Mouse (Mus musculus): ENCODE data around the gene Appl2.

Appl2 gene

GRCm38 (mm10) chr10:83631775-83632174, 16.8 kb downstream of the Appl2 start:
- DNase-seq (ENCODE audit: low read depth, low spot score) = no peak

GRCm38 (mm10) chr10:83630899-83631298, 17.6 kb downstream of the Appl2 start:
- no peak for DNase-seq (ENCODE audit: low read depth, low spot score)

GRCm38 (mm10) chr10:83629878-83630277, 18.7 kb downstream of the Appl2 start:
- no peak for DNase-seq (ENCODE audit: low read depth, low spot score)

DNA sequence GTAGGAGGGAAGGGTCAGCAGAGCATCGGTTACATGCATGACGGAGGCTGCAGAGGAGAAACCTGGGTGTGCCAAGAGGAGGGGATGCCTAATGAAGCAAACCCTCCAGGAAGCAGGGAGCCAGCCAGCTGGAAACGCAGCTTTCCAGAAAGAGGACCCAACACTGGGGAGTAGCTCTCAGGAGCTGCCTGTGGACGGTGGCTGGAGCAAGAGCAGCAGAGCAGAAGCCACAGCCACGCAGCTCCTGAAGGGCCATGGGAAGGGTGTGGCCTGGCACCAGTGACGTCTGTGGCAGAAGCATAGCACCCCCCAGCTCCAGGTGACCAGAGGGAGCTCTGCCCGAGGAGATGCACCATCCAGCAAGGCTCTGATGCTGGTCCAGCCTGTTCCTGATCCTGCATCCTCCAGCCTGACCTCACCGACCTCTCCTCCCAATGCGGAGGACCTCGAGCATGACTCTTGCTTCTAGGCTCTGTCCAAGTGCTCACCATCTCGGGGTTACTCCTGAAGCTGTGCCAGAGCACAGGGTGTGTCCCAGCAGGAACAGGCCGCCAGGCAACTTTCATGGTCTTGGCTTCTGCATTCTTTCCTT, 19.3 kb downstream of the Appl2 start:
- DNase-seq (ENCODE audit: low read depth, low spot score) = no peak

DNA sequence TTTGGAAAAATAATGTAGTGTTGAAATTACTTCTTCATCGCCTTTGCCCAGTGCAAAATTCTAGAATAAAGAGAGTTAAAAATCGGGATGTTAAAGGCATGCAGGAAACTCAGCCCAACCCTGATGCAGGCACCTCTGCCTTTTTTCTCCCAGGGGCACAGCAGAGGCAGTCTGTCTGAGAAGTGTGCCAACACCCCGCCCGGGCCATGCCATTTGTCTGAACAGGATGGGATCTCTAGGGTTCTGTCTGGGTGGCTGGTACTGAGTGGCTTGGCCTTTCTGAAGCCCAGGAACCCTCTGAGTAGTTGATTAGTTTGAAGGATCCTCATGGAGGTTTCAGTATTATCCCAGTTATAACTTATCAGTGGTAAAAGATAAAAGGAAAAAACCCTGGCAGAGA, 20.3 kb downstream of the Appl2 start:
- no peak for DNase-seq (ENCODE audit: low read depth, low spot score)

DNA sequence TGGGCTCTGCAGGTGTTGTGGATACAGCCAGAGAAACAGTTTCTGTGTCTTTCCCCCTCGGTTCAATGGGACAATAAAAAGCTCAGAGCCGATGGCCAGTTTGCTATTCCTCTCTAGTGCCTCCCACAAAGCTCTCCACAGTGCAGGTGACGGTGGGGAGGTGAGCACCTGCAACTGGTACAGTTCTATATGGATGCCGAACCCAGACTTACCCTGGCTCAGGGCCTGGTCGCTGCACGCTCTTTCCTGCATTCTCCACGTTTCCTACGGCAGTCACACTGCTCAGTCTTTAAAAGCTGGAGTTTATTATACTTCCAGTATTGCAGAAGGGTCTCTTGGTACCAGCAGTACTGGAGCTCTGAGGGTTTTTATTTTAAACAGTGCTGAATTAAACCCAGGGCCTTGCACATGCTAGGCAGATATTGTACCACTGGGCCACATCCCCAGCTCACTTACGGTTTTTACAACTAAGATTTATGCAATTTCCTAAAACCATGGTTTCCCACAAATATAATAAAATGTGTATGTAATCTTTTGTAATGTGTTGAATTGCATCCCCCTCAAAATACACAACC, 21.3 kb downstream of the Appl2 start:
- no peak for DNase-seq (ENCODE audit: low read depth, low spot score)

GRCm38 (mm10) chr10:83624841-83625240, 23.7 kb downstream of the Appl2 start:
- no peak for DNase-seq (ENCODE audit: low read depth, low spot score)

GRCm38 (mm10) chr10:83624065-83624464, 24.5 kb downstream of the Appl2 start:
- DNase-seq (ENCODE audit: low read depth, low spot score) = no peak

GRCm38 (mm10) chr10:83620350-83621055, 28.0 kb downstream of the Appl2 start:
- DNase-seq (ENCODE audit: low read depth, low spot score) = no peak

DNA sequence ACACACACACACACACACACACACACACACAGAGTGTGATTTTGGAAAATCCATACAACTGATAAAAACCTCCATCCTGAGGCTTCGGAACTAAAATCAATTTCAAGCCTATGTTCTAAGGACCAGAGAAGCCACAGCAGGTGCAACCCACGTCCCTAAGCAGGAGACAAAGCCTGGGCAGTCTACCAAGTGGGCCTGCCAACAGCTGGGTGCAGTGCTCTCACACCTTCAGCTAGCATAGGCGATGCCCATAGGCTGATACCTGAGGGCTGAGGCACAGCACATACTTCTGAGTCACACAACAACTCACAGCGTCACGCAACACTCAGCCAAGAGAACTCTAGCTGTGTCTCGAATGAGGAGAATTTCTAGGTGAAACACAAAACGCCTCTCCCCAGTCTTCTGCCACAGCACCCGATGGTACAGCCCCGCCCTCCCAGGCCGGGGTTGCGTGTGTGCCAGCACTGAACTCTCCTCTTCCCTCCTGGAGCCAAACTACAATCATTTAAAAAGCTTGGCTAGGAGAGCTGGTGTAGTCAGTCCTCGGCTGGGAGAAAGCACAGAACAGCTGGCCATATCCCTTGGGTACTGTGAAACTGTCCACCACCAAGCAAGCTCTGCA, 29.6 kb downstream of the Appl2 start:
- no peak for DNase-seq (ENCODE audit: low read depth, low spot score)

GRCm38 (mm10) chr10:83617366-83617765, 31.2 kb downstream of the Appl2 start:
- no peak for DNase-seq (ENCODE audit: low read depth, low spot score)

DNA sequence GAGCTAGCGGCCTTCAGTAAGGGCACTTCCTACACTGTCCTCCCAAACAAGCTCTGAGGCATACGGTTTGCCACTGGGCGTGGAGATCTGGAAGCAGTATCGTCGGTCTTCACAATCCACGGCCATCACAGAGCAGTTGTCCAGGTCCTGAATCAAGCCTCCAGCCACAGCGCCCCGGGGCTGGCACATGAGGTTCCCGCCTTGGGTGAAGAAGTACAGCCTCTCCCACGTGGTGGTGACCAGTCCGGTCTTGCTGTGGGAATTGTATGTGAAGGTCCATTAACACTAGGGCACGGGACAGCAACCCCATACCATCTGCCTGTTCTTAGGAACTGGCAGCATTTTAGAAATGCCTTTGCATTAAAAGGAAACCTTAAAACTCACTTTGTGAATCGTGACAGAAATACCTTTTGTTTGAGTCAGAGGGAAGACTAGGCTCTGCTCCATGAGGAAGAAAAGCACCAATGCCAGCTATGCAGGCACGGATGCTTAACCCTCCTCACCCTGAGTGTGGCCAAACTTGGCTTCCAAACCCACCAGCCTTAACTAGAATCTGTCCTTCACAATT, 35.8 kb downstream of the Appl2 start:
- DNase-seq (ENCODE audit: low read depth, low spot score) = no peak

GRCm38 (mm10) chr10:83611863-83612262, 36.7 kb downstream of the Appl2 start:
- DNase-seq (ENCODE audit: low read depth, low spot score) = no peak

DNA sequence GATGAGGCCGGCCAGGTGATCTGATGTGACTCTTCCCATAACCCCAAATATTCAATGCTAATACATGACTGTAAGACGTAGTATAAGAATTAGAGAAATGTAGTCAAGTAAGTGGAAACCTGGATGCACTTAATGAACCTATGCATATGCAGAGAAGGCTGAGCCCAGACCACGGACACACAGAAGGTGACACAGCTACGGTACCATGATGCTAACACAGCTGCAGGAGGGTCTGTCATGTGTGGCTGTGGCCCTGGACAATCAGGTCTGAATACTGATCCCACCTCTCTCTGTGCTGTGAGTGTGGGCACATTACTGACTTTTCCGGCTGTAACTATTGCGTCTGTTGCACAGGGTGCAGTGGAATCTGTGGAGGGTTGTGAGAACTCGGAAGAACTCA, 38.0 kb downstream of the Appl2 start:
- DNase-seq (ENCODE audit: low read depth, low spot score) = no peak

DNA sequence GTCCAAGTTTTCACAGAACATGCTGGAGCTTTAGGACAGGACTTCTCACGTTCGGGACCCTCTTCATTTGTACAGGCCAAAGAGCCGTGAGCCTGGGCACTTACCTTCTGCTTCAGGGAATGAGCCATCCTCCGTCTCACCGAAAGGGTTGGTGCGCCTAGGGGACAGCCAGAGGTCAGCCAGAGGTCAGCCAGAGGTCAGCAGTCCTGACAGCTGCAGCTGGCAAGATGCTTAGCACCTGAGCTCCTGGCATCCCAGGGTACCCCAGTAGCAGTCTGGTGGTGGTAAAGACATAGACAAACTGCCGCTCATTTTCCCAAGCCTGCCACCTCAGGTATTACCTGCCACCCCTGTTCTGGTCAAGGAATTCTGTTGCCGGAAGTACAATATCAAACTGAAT, 39.9 kb downstream of the Appl2 start:
- DNase-seq (ENCODE audit: low read depth, low spot score) = no peak

DNA sequence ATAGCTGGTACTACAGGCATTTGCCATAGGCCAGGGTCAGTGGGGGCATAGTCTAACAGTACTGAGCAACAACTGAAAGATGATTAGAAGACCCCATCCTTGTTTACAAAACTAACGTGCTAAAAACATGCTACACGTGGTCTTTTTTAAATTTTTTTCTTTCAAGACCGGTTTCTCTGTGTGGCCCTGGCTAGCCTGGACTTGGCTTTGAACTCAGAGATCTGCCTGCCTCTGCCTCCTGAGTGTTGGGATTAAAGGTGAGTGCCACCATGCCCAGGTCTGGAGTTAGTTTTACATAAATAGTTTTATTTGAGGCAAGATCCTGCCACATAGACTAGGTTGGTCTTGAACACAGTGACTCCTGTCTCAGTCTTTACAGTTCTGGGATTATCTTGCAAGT, 41.4 kb downstream of the Appl2 start:
- DNase-seq (ENCODE audit: low read depth, low spot score) = no peak

DNA sequence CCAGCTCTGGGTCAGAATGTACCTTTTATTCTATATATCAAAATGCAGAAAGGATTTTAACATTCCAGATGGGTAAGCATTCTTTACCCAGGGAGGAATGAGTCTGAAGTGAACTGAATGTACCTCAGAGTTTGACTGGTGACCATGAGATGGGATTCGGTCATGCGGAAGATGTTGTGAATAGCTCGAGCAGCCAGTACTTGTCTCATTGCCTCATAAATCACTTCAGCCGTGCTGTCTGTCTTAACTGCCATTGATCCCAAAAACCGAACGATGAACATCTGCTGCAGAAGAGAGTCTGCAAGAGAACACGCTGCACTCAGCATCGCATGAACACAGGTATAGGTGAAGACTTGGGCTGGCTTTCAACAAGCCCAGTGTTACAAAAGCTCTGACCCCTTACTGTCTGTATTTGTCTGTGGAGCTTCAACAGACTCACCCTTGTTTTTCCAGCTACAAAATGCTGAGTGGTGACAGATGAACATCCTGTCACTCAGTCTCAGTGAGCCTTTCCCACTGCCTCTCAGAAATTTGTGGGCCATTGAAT, 42.8 kb downstream of the Appl2 start:
- no peak for DNase-seq (ENCODE audit: low read depth, low spot score)

DNA sequence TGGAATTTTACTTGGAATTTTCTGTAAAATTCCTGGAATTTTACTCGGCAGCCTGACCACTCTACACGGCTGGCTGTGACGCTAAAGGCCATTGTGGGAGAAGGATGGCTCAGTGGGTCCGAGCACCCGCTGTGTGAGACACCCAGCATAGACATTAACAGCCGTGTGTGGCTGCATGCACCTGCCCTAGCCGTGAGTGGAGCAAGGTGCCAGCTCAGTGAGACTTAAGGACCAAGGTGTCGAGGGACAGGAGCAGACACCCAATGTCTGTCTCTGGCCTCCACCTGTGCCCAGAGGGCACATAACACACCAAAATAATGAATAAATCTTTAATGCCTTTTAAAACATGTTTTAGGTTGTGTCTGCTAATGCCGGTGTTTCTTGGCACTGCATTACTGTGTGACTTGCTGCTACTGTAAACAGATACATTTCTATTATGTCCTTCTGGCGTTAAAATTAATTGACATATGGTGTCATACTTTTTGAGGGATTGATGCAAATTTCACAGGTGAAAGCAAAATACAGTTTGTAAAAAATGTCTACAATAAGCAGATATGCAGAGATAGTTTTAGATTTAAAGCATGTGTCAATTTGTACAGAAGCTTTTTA, 44.5 kb downstream of the Appl2 start:
- no peak for DNase-seq (ENCODE audit: low read depth, low spot score)

GRCm38 (mm10) chr10:83600650-83601049, 47.9 kb downstream of the Appl2 start:
- no peak for DNase-seq (ENCODE audit: low read depth, low spot score)

- no peak for DNase-seq (ENCODE audit: low read depth, low spot score)
Observed at GRCm38 (mm10) chr10:83594526-83594925, 54.0 kb downstream of the Appl2 start.

DNA sequence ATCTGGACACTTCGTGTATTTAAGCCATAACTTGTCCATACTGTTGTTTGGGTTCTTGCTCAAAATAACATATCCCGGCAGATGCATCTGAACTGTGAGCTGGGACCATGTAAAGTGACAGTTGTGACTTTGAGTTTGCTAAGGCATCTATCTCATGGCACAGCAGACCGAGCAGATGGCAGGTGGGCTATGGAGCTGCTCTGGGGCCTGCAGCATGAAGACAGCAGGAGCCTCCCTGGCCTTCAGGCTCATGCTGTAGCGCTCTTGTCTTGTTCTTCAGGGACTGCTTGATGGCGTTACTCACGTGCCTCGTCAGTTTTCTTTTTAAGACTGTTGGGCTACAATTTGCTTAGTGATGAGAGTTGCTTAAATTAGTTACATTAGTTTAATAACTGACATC, 55.9 kb downstream of the Appl2 start:
- DNase-seq (ENCODE audit: low read depth, low spot score) = no peak

GRCm38 (mm10) chr10:83590801-83591200, 57.7 kb downstream of the Appl2 start:
- no peak for DNase-seq (ENCODE audit: low read depth, low spot score)
